Mouse (Mus musculus): ENCODE measurements around the gene Fcgr2b.
A peak's percentile ranks its signal among the peaks of the same experiment; 100 is the strongest.

Fcgr2b gene

GRCm38 (mm10) chr1:170953192-170953591 is 23.2 kb downstream of the Fcgr2b start:
- TF ChIP-seq GATA4 (IDR thresholded peaks at IDR 0.05; ENCODE audit: insufficient replicate concordance, low read length): no peak

- TF ChIP-seq GATA4 (IDR thresholded peaks at IDR 0.05; ENCODE audit: insufficient replicate concordance, low read length): no peak
Observed at GRCm38 (mm10) chr1:170950772-170951171, 25.6 kb downstream of the Fcgr2b start.

DNA sequence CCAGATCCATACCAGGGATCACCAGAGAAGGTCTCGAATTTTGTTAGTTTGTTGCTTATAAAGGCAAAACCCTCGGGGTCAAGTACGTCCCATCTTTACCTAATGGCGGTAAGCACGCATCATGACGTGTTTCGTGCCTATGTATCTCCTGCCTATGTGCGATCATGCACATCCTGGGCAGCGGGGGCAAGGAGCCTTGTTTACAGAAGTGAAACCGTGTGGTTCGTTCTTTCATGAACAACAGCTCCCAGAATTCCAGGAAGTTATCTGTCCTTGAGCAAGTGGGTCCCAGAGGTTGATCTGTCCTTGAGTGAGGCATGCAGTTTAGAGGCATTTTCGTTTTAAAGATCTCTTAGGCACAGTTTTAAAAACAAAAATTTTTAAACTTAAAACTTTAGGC is 37.1 kb downstream of the Fcgr2b start:
- TF ChIP-seq GATA4 (IDR thresholded peaks at IDR 0.05; ENCODE audit: insufficient replicate concordance, low read length): no peak

- no peak for TF ChIP-seq GATA4 (IDR thresholded peaks at IDR 0.05; ENCODE audit: insufficient replicate concordance, low read length)
Observed at GRCm38 (mm10) chr1:170934383-170934782, 42.0 kb downstream of the Fcgr2b start.

- no peak for TF ChIP-seq GATA4 (IDR thresholded peaks at IDR 0.05; ENCODE audit: insufficient replicate concordance, low read length)
Observed at GRCm38 (mm10) chr1:170933940-170934339, 42.4 kb downstream of the Fcgr2b start.

DNA sequence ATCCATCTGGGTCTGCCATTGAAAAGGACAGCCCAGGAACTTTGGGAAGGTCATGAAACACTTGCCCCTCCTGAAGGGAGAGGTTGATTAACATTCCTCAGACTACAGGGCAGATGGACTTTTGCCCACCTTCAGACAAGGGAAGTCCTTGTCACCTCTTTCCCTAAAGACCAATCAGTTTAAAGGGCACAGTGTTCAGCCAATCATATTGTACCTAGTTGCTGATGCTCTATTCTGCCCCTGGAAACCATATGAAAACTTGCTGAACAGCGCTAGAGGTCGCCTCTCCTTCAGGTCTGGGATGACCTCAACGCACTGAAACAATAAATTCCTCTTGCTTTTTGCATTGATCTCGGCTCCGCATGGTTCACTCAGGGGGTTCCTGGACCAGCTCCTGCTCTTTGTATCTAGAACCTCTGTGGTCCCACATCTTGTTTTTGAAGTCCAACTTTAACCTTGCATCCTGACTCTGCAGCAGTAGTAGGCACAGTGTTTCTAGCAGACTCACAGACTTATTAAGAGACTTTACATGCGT is 42.9 kb downstream of the Fcgr2b start:
- TF ChIP-seq GATA4 (IDR thresholded peaks at IDR 0.05; ENCODE audit: insufficient replicate concordance, low read length): no peak

DNA sequence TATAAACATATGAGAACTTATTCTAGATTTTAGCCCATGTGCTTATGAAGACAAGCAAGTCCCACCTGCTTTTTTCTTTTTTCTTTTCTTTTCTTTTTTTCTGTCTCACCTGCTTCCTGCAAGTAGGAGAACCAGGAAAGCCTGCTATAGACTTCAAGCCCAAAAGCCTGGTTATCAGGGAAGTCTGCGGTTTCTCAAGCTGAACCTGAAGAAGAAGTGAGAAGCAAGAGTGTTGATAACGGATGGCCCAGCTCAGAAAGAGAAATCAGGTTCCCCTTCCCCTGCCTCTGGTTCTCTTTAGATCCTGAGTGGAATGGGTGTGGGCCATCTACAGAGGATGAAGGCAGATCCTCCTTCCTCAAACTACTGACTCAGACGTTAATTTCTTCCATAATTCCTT is 44.3 kb downstream of the Fcgr2b start:
- TF ChIP-seq GATA4 (IDR thresholded peaks at IDR 0.05; ENCODE audit: insufficient replicate concordance, low read length): no peak

GRCm38 (mm10) chr1:170929245-170929644 is 47.1 kb downstream of the Fcgr2b start:
- no peak for TF ChIP-seq GATA4 (IDR thresholded peaks at IDR 0.05; ENCODE audit: insufficient replicate concordance, low read length)

GRCm38 (mm10) chr1:170928467-170928866 is 47.9 kb downstream of the Fcgr2b start:
- no peak for TF ChIP-seq GATA4 (IDR thresholded peaks at IDR 0.05; ENCODE audit: insufficient replicate concordance, low read length)

DNA sequence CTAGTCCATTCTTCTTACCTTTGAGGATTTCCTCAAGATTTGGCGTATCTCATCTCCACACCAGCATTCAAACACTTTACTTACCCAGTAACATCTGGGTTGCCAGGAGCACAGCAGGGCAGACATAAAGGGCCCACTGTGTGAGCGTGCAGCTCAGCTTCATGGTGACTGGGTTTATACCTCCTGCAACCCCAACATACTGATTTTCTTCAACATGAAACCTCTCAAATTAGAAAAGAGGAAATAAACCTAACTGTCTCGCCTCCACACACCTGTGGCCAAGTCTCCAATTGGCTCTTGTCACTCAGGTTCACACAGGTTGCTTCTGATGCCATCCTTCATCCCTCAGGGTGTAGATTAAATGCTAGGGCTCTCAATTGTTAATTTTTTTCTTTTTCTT is 49.0 kb downstream of the Fcgr2b start, which contains the start of gene Fcrla:
Fcrla (minus strand) TSS at position 206 of the 400 bp plus-strand sequence.
- TF ChIP-seq GATA4 (IDR thresholded peaks at IDR 0.05; ENCODE audit: insufficient replicate concordance, low read length): no peak

GRCm38 (mm10) chr1:170926941-170927340 is 49.4 kb downstream of the Fcgr2b start:
- no peak for TF ChIP-seq GATA4 (IDR thresholded peaks at IDR 0.05; ENCODE audit: insufficient replicate concordance, low read length)

GRCm38 (mm10) chr1:170924485-170924884 is 51.9 kb downstream of the Fcgr2b start:
- peak; percentile 24; the same call in 1 of the 2 replicates for TF ChIP-seq GATA4 (IDR thresholded peaks at IDR 0.05; ENCODE audit: insufficient replicate concordance, low read length)

- TF ChIP-seq GATA4 (IDR thresholded peaks at IDR 0.05; ENCODE audit: insufficient replicate concordance, low read length): no peak
Observed at GRCm38 (mm10) chr1:170919308-170919707, 57.0 kb downstream of the Fcgr2b start.

DNA sequence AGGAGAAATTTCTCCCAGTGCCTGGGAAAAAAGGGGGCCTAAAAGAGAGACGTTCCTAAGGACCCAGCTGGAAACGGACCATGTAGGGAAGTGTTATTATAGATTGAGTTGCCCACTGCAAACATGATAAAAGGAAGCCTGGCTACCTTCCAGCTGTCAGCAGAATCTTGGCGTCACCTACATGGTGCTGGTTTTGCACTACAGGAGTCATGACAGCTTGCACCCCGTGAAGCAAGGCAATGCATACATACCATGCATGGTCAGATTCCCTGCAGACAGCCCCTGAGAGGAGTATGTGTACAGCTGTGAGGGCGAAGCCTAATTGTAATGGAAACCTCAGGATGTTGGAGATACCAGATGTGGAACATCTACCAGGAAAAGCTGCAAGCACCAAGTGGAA is 60.7 kb downstream of the Fcgr2b start:
- TF ChIP-seq GATA4 (IDR thresholded peaks at IDR 0.05; ENCODE audit: insufficient replicate concordance, low read length): no peak

DNA sequence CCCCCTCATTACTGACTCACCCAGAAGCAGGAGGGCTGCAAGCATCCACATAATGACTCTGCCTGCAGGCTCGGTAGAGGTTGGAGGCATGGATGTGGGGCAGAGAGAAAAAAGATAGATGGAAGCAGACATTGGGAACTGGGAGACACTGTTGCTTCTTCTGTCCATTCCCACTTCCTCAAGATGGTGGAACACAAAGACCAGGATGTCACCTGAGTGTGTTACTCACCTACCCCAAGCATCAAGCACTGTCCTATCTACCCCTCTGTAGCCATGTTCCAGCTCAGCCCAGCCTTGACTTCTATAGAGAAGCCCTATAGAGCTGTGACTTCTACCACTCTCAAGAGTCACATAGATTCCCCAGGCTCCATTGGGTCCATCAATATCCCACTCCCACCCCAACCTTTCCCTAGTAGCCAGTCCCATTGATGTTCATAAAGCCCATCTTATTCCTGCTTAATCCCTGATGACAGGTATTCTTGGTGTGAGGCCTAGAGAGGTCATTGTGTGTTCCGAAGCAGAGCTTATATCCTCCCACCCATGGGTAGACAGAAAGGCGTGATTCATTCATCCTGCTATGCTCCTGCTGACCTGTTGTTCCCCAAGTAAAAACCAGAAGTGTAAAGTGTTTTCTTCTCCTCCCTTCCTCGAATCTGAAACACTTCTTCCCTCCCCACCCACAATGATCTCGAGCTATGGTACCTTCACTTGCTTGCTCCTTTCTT is 63.3 kb downstream of the Fcgr2b start, which contains the start of gene Fcrlb:
Fcrlb (minus strand) TSS at position 51 of the 725 bp plus-strand sequence.
- TF ChIP-seq GATA4 (IDR thresholded peaks at IDR 0.05; ENCODE audit: insufficient replicate concordance, low read length): no peak

DNA sequence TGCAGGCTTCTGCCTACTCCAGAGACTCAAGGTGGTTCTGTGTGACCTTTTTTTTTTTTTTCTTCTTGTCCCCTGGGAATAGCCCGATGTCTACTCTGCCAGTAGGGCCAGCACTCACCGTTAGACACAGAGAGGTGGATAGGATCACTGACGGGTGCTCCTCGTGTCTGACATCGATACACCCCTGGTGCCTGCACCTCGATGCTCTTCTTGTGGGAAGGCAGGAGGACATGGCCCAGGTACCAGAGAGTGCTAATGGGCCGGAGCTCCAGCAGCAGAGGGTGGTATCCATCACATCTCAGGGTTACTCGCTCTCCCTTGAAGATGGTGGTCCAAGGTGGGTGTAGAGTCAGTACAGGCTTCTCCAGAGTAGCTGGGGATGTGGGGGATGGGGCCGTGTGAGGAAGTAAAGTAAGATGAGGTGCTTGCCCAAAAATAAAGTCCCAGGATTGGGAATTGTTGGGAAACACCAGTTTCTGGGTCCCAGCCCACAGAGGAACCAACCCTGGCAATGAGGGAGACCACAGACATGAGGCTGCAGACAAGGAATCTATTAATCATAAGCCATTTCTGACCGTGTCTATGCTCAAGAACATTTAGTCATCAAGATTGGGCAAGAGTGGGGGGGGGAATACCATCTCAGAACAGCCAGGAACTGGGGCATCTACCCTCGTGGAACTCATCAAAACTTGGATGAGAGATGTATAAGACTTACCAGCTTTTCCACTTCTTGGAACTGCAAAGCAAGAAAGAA is 64.3 kb downstream of the Fcgr2b start:
- TF ChIP-seq GATA4 (IDR thresholded peaks at IDR 0.05; ENCODE audit: insufficient replicate concordance, low read length): no peak
